Mouse (Mus musculus) intestine, embryonic 14.5 days (tissue): ENCODE results near the gene Pfkm. TPM values are rescaled to one million over a fixed set of nuclear protein-coding genes. Genes with fewer than 3 reads are reported as not detected.

Source experiments
- ATAC-seq: fragments of 200-750 bp; cut with Nextera tagmentation; replicated peaks from 2 replicates; pipeline ENCODE4 v1.8.0; 2017; ENCODE audit warnings: low read depth, moderate number of reproducible peaks, moderate TSS enrichment, moderate library complexity; ENCODE audit not compliant: low FRiP score, low TSS enrichment
- DNase-seq: peaks from one replicate; pipeline ENCODE4 v3.0.0-alpha.2; 2018; ENCODE audit warnings: low spot score
- H3K27ac ChIP-seq: fragments of 300-500 bp; sonication (generic); 2 replicates; pipeline ENCODE4 v1.5.1; 2014; ENCODE audit warnings: low read depth, mild to moderate bottlenecking, control low read depth
- H3K27me3 ChIP-seq: fragments of 300-500 bp; sonication (generic); replicated peaks from 2 replicates; pipeline ENCODE4 v1.6.1; 2014; ENCODE audit warnings: low read length, control low read depth; ENCODE audit not compliant: control insufficient read depth, insufficient read depth
- H3K36me3 ChIP-seq: fragments of 300-500 bp; sonication (generic); 2 replicates; pipeline ENCODE4 v1.6.1; 2014; ENCODE audit warnings: low read length, control low read depth; ENCODE audit not compliant: control insufficient read depth, insufficient read depth
- H3K4me1 ChIP-seq: fragments of 300-500 bp; sonication (generic); replicated peaks from 2 replicates; pipeline ENCODE4 v1.6.1; 2014; ENCODE audit warnings: low read length, control low read depth, mixed read lengths; ENCODE audit not compliant: control insufficient read depth, insufficient read depth
- H3K4me2 ChIP-seq: fragments of 300-500 bp; sonication (generic); 2 replicates; pipeline ENCODE4 v1.6.1; 2014; ENCODE audit warnings: low read length
- H3K4me3 ChIP-seq: fragments of 300-500 bp; sonication (generic); 2 replicates; pipeline ENCODE4 v1.5.1; 2014; ENCODE audit warnings: low read depth, low read length, control low read depth, mixed read lengths
- H3K9ac ChIP-seq: fragments of 300-500 bp; sonication (generic); 2 replicates; pipeline ENCODE4 v1.6.1; 2014; ENCODE audit warnings: mild to moderate bottlenecking, low read length
- H3K9me3 ChIP-seq: fragments of 300-500 bp; sonication (generic); 2 replicates; pipeline ENCODE4 v1.6.1; 2016; ENCODE audit warnings: low read length, control low read depth; ENCODE audit not compliant: control insufficient read depth
- WGBS: fragments of 180-500 bp; shearing (Covaris S2); extraction: QIAGEN DNeasy Blood & Tissue Kit; methylation state at CpG from one replicate; pipeline ENCODE4 v1.1.7; 2014; 5-methylcytosine and 5-hydroxymethylcytosine counted together
- polyA plus RNA-seq: library from polyadenylated mRNA; unstranded; fragments of >200 nt; fragmentation: Nextera tagmentation; extraction: Ambion mirVana; gene quantifications from 2 replicates; pipeline ENCODE4 v1.2.1, GENCODE M21; 2014

Gene Pfkm
- polyA plus RNA-seq, 1 experiment from 2014 or later: 28.8 TPM

- DNase-seq (no peak), ATAC-seq (no peak)
- Histone ChIP-seq H3K9me3 (no peaks in the 10 kb centered on the region), H3K36me3 (peaks cover 79% of the 10 kb centered on the region), H3K27me3 (no peaks in the 10 kb centered on the region), H3K4me1 (no peaks in the 10 kb centered on the region), H3K4me2 (no peak overlapping the region), H3K27ac (no peak overlapping the region), H3K4me3 (no peak overlapping the region), H3K9ac (no peak overlapping the region)
- WGBS: 71% methylated on average over 3 of the region's 3 CpGs
Observed at GRCm38 (mm10) chr15:98067492-98067891, 24.9 kb upstream of the Pfkm start.

GRCm38 (mm10) chr15:98068506-98068905 lies 23.9 kb upstream of the Pfkm start:
- no peaks in the 10 kb centered on the region for H3K27me3 ChIP-seq
- peaks cover 78% of the 10 kb centered on the region for H3K36me3 ChIP-seq
- no peak overlapping the region for H3K9ac ChIP-seq
- ATAC-seq (no peak), DNase-seq (no peak)
- no peaks in the 10 kb centered on the region for H3K9me3 ChIP-seq
- no peak overlapping the region for H3K27ac ChIP-seq
- no peak overlapping the region for H3K4me3 ChIP-seq
- H3K4me2 ChIP-seq: no peak overlapping the region
- WGBS: 89% methylated on average over 9 of the region's 9 CpGs
- no peaks in the 10 kb centered on the region for H3K4me1 ChIP-seq

GRCm38 (mm10) chr15:98069566-98070245 lies 22.7 kb upstream of the Pfkm start:
- H3K4me3 ChIP-seq: no peak overlapping the region
- ATAC-seq (no peak), DNase-seq (no peak)
- H3K4me2 ChIP-seq: no peak overlapping the region
- H3K9me3 ChIP-seq: no peaks in the 10 kb centered on the region
- 88% methylated on average over 8 of the region's 8 CpGs for WGBS
- no peak overlapping the region for H3K9ac ChIP-seq
- H3K4me1 ChIP-seq: no peaks in the 10 kb centered on the region
- peaks cover 82% of the 10 kb centered on the region for H3K36me3 ChIP-seq
- H3K27ac ChIP-seq: no peak overlapping the region
- no peaks in the 10 kb centered on the region for H3K27me3 ChIP-seq

- Histone ChIP-seq H3K27me3 (no peaks in the 10 kb centered on the region), H3K4me3 (no peak overlapping the region), H3K4me1 (no peaks in the 10 kb centered on the region), H3K9me3 (no peaks in the 10 kb centered on the region), H3K9ac (no peak overlapping the region), H3K27ac (no peak overlapping the region), H3K36me3 (peaks cover 83% of the 10 kb centered on the region), H3K4me2 (no peak overlapping the region)
- DNase-seq: no peak
- 91% methylated on average over 3 of the region's 3 CpGs for WGBS
- ATAC-seq: no peak
Observed at GRCm38 (mm10) chr15:98070376-98070775, 22.0 kb upstream of the Pfkm start.

- Histone ChIP-seq H3K4me2 (no peak overlapping the region), H3K9me3 (no peaks in the 10 kb centered on the region), H3K27me3 (no peaks in the 10 kb centered on the region), H3K4me3 (no peak overlapping the region), H3K27ac (no peak overlapping the region), H3K4me1 (no peaks in the 10 kb centered on the region), H3K9ac (no peak overlapping the region), H3K36me3 (peaks cover 92% of the 10 kb centered on the region)
- no peak for DNase-seq
- ATAC-seq: no peak
- WGBS: 97% methylated on average over 8 of the region's 8 CpGs
Observed at GRCm38 (mm10) chr15:98074521-98074920, 17.9 kb upstream of the Pfkm start.

- H3K4me3 ChIP-seq: no peak overlapping the region
- 90% methylated on average over 16 of the region's 16 CpGs for WGBS
- no peaks in the 10 kb centered on the region for H3K4me1 ChIP-seq
- H3K27me3 ChIP-seq: no peaks in the 10 kb centered on the region
- no peak overlapping the region for H3K4me2 ChIP-seq
- no peak overlapping the region for H3K27ac ChIP-seq
- DNase-seq (no peak), ATAC-seq (no peak)
- no peaks in the 10 kb centered on the region for H3K9me3 ChIP-seq
- no peak overlapping the region for H3K9ac ChIP-seq
- peaks cover 92% of the 10 kb centered on the region for H3K36me3 ChIP-seq
Observed at GRCm38 (mm10) chr15:98075034-98075433, 17.4 kb upstream of the Pfkm start.

- H3K4me1 ChIP-seq: no peaks in the 10 kb centered on the region
- 88% methylated on average over 6 of the region's 6 CpGs for WGBS
- no peak overlapping the region for H3K4me2 ChIP-seq
- no peak overlapping the region for H3K4me3 ChIP-seq
- H3K27ac ChIP-seq: no peak overlapping the region
- H3K27me3 ChIP-seq: no peaks in the 10 kb centered on the region
- peaks cover 88% of the 10 kb centered on the region for H3K36me3 ChIP-seq
- ATAC-seq: no peak
- no peak for DNase-seq
- no peaks in the 10 kb centered on the region for H3K9me3 ChIP-seq
- no peak overlapping the region for H3K9ac ChIP-seq
Observed at GRCm38 (mm10) chr15:98076901-98077300, 15.5 kb upstream of the Pfkm start.

GRCm38 (mm10) chr15:98088889-98089288 lies 3.5 kb upstream of the Pfkm start:
- Histone ChIP-seq H3K4me2 (no peak overlapping the region), H3K36me3 (peaks cover 45% of the 10 kb centered on the region), H3K9me3 (no peaks in the 10 kb centered on the region), H3K4me3 (no peak overlapping the region), H3K4me1 (peaks cover 15% of the 10 kb centered on the region), H3K9ac (no peak overlapping the region), H3K27me3 (no peaks in the 10 kb centered on the region), H3K27ac (no peak overlapping the region)
- DNase-seq (no peak), ATAC-seq (no peak)
- WGBS: 88% methylated on average over 1 of the region's 1 CpGs

GRCm38 (mm10) chr15:98089421-98090183 lies 2.8 kb upstream of the Pfkm start:
- Histone ChIP-seq H3K4me3 (no peak overlapping the region), H3K9me3 (no peaks in the 10 kb centered on the region), H3K27ac (no peak overlapping the region), H3K36me3 (peaks cover 39% of the 10 kb centered on the region), H3K27me3 (no peaks in the 10 kb centered on the region), H3K4me2 (no peak overlapping the region), H3K9ac (no peak overlapping the region), H3K4me1 (peaks cover 16% of the 10 kb centered on the region)
- no peak for ATAC-seq
- 73% methylated on average over 9 of the region's 9 CpGs for WGBS
- no peak for DNase-seq
